Mouse (Mus musculus) MEL-GATA-1-ER (cell line): Measurements from ENCODE around the gene Olfr1152.

ENCODE experiments used
- DNase-seq: peaks from one replicate; pipeline ENCODE4 v3.0.0-alpha.2; 2012; ENCODE audit warnings: low read depth; ENCODE audit errors: extremely low read depth

The Olfr1152 gene

GRCm38 (mm10) chr2:87866192-87866591, at the start of gene Olfr1152:
Olfr1152 (plus strand) TSS chr2:87866492.
- no peak for DNase-seq

- DNase-seq = no peak
These were observed 36.1 kb upstream of the Olfr1152 start, which contains the start of gene Olfr1148 for GRCm38 (mm10) chr2:87830233-87830632. Olfr1148 (plus strand) TSS chr2:87830533.

- DNase-seq = no peak
These were observed 22.6 kb upstream of the Olfr1152 start, which contains the start of gene Olfr1150-ps1 for GRCm38 (mm10) chr2:87843693-87844092. Olfr1150-ps1 (plus strand) TSS chr2:87843993.

- no peak for DNase-seq
These were observed 10.7 kb upstream of the Olfr1152 start, which contains the start of gene Olfr1151 for GRCm38 (mm10) chr2:87855562-87855961. Olfr1151 (plus strand) TSS chr2:87855862.

DNA sequence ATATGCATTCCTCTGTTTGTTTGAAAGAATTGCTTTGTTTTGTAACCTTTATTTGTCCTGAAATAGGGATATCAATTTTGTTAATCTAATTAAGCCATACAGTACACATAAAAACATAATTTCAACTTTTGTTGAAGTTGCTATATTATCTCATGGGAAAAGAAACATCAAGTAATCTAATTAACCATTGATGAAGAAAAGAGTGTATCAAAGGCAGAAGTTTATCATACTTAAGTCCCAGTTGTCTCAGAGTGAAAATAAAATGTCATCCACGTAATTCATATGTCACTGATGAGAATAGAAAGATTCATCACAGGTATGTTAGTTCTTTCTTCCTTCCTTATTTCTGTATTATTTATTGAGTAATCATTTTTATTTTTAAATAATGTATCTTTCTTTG, 28.4 kb downstream of the Olfr1152 start, which contains the start of gene Olfr1153:
Olfr1153 (plus strand) TSS at position 301 of the 400 bp plus-strand sequence.
- no peak for DNase-seq

DNA sequence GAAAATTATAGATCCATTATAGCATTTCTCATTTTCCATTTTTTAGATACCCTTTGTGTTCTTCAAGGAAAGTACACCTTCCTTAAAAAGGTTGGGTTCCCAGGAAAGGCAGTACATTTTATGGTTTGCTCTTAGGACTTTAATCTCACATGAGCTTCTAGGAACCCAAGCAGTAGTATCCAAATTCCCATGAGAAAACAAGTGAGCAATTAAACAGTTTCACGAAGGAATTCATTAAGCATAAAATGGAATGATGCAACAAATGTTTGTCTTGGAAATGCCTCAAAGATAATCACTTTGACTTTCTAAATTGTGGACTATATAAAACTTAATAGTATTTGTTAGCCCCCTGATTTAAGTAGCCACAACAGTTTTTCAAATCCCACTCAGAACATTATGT, 38.8 kb downstream of the Olfr1152 start, which contains the start of gene Olfr1154:
Olfr1154 (minus strand) TSS at position 101 of the 400 bp plus-strand sequence.
- DNase-seq = no peak
